Mouse (Mus musculus) forebrain, embryonic 16.5 days (tissue): ENCODE data around the gene Rab17. TPM values are rescaled to one million over a fixed set of nuclear protein-coding genes. Genes with fewer than 3 reads are reported as not detected.
A peak's percentile ranks its signal among the peaks of the same experiment; 100 is the strongest.

ENCODE experiments used
- ATAC-seq: fragments of 200-750 bp; cut with Nextera tagmentation; 2 replicates; pipeline ENCODE4 v1.8.0; 2017; ENCODE audit warnings: mild to moderate bottlenecking, moderate library complexity
- H3K27ac ChIP-seq: fragments of 300-500 bp; sonication (generic); 2 replicates; pipeline ENCODE4 v1.5.1; 2014; ENCODE audit warnings: low read length, control low read depth
- H3K27me3 ChIP-seq: fragments of 300-500 bp; sonication (generic); replicated peaks from 2 replicates; pipeline ENCODE4 v1.6.1; 2014; ENCODE audit warnings: low read length; ENCODE audit not compliant: control insufficient read depth, insufficient read depth
- H3K36me3 ChIP-seq: fragments of 300-500 bp; sonication (generic); 2 replicates; pipeline ENCODE4 v1.6.1; 2014; ENCODE audit not compliant: control insufficient read depth, insufficient read depth
- H3K4me1 ChIP-seq: fragments of 300-500 bp; sonication (generic); replicated peaks from 2 replicates; pipeline ENCODE4 v1.6.1; 2014; ENCODE audit warnings: low read length; ENCODE audit not compliant: control insufficient read depth, insufficient read depth
- H3K4me2 ChIP-seq: fragments of 300-500 bp; sonication (generic); 2 replicates; pipeline ENCODE4 v1.6.1; 2014; ENCODE audit warnings: mild to moderate bottlenecking, low read length, control low read depth
- H3K4me3 ChIP-seq: fragments of 300-500 bp; sonication (generic); replicated peaks from 2 replicates; pipeline ENCODE4 v1.5.1; 2014; ENCODE audit warnings: mild to moderate bottlenecking, low read length, control low read depth
- H3K9ac ChIP-seq: fragments of 300-500 bp; sonication (generic); replicated peaks from 2 replicates; pipeline ENCODE4 v1.6.1; 2014; ENCODE audit warnings: low read depth, low read length, control low read depth
- H3K9me3 ChIP-seq: fragments of 300-500 bp; sonication (generic); 2 replicates; pipeline ENCODE4 v1.6.1; 2016; ENCODE audit warnings: low read length; ENCODE audit not compliant: control insufficient read depth
- WGBS: fragments of 180-500 bp; shearing (Covaris S2); extraction: QIAGEN DNeasy Blood & Tissue Kit; methylation state at CpG from one replicate; pipeline ENCODE4 v1.1.7; 2014; 5-methylcytosine and 5-hydroxymethylcytosine counted together
- polyA plus RNA-seq: library from polyadenylated mRNA; unstranded; fragments of >200 nt; fragmentation: Nextera tagmentation; extraction: Ambion mirVana; gene quantifications from 2 replicates; pipeline ENCODE4 v1.2.1, GENCODE M21; 2015

Gene Rab17
- polyA plus RNA-seq, 1 experiment from 2014 or later: 0.27 TPM

DNA sequence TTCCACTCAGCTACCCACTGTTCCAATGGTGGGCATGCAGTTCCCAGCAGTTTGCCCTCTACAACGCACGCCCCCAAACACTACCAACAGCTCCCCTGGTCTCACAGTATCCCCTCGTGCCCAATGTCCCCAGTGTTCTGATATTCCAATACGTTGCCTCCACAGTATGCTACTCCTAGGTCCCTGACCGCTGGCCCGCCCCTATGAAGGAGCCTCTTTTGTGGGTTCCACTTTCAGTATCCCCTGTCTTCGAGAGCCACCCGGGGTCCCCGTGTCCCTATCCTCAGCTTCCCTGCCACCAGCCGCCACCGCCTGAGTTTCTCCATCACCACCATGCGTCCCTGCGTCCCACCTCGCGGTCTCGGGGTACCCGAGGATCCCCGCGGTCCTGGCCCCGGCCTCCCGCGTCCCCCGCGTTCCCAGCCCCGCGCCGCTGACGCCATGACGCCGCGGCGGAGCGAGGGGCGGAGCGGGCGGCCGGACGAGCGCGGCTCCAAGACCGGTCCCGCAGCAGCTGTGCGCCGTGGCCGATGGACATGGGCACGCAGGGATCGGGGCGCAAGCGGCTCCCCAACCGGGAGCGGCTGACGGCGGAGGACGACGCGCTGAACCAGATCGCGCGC lies 28.9 kb upstream of the Rab17 start, which contains the start of gene Lrrfip1:
Gene Lrrfip1 (plus strand): TSS at position 470 of the 623 bp plus-strand sequence.
- Histone ChIP-seq H3K9me3 (no peaks in the 10 kb centered on the region), H3K27ac (0 out of 2 replicates have a peak within 1 kb of the TSS, but pooled peaks have one; percentile 18), H3K4me3 (peak within 1 kb of the TSS; percentile 79), H3K4me1 (peaks cover 10% of the 10 kb centered on the region), H3K27me3 (no peaks in the 10 kb centered on the region), H3K36me3 (no peaks in the 10 kb centered on the region), H3K9ac (peak within 1 kb of the TSS; percentile 77), H3K4me2 (peak within 1 kb of the TSS; percentile 86)
- peak; percentile 78 for ATAC-seq
- WGBS: 1% methylated on average over 59 of the region's 59 CpGs

GRCm38 (mm10) chr1:90997641-90998040 lies 28.2 kb upstream of the Rab17 start:
- no peaks in the 10 kb centered on the region for H3K27me3 ChIP-seq
- no peak overlapping the region for H3K4me2 ChIP-seq
- no peak for ATAC-seq
- no peak overlapping the region for H3K9ac ChIP-seq
- peaks cover 10% of the 10 kb centered on the region for H3K4me1 ChIP-seq
- 85% methylated on average over 5 of the region's 5 CpGs for WGBS
- H3K4me3 ChIP-seq: no peak overlapping the region
- no peak overlapping the region for H3K27ac ChIP-seq
- no peaks in the 10 kb centered on the region for H3K9me3 ChIP-seq
- H3K36me3 ChIP-seq: no peaks in the 10 kb centered on the region

GRCm38 (mm10) chr1:90997136-90997535 lies 27.7 kb upstream of the Rab17 start:
- Histone ChIP-seq H3K4me2 (no peak overlapping the region), H3K36me3 (no peaks in the 10 kb centered on the region), H3K9me3 (no peaks in the 10 kb centered on the region), H3K27ac (no peak overlapping the region), H3K27me3 (no peaks in the 10 kb centered on the region), H3K4me1 (peaks cover 10% of the 10 kb centered on the region), H3K4me3 (no peak overlapping the region), H3K9ac (no peak overlapping the region)
- no peak for ATAC-seq
- 75% methylated on average over 4 of the region's 4 CpGs for WGBS

- Histone ChIP-seq H3K4me2 (no peak overlapping the region), H3K4me3 (no peak overlapping the region), H3K9me3 (no peaks in the 10 kb centered on the region), H3K9ac (no peak overlapping the region), H3K4me1 (peaks cover 10% of the 10 kb centered on the region), H3K27me3 (no peaks in the 10 kb centered on the region), H3K36me3 (no peaks in the 10 kb centered on the region), H3K27ac (no peak overlapping the region)
- no peak for ATAC-seq
- 91% methylated on average over 1 of the region's 1 CpGs for WGBS
Observed at GRCm38 (mm10) chr1:90995916-90996315, 26.5 kb upstream of the Rab17 start.

- Histone ChIP-seq H3K36me3 (no peaks in the 10 kb centered on the region), H3K27ac (no peak overlapping the region), H3K27me3 (no peaks in the 10 kb centered on the region), H3K9ac (no peak overlapping the region), H3K4me1 (no peaks in the 10 kb centered on the region), H3K4me2 (no peak overlapping the region), H3K4me3 (no peak overlapping the region), H3K9me3 (no peaks in the 10 kb centered on the region)
- ATAC-seq: no peak
- 54% methylated on average over 3 of the region's 3 CpGs for WGBS
Observed at GRCm38 (mm10) chr1:90981346-90981745, 11.9 kb upstream of the Rab17 start.

- Histone ChIP-seq H3K9ac (no peak overlapping the region), H3K4me3 (no peak overlapping the region), H3K36me3 (no peaks in the 10 kb centered on the region), H3K4me1 (peaks cover 5% of the 10 kb centered on the region), H3K4me2 (no peak overlapping the region), H3K27ac (no peak overlapping the region), H3K9me3 (no peaks in the 10 kb centered on the region), H3K27me3 (no peaks in the 10 kb centered on the region)
- no peak for ATAC-seq
- WGBS: 80% methylated on average over 10 of the region's 10 CpGs
Observed at GRCm38 (mm10) chr1:90980638-90981330, 11.3 kb upstream of the Rab17 start.

DNA sequence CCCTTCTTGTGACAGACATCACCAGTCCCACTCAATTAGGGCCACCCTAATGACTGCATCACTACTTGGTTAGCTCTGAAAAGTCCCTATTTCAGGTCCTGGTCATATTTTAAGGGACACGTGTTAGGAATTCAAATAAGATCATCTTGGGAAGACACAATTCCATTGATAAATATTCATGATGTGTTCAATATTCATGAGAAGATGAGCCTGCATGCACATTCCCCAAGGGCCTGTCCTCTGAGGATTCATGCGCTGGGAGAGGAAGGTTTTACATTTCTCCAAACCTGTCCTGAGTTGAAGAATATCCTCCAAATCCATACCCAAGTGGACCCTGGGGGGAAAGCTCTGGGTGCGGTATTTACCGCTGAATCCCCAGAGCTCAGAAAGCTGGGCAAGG lies 6.5 kb upstream of the Rab17 start:
- WGBS: 67% methylated on average over 4 of the region's 4 CpGs
- Histone ChIP-seq H3K4me2 (no peak overlapping the region), H3K36me3 (no peaks in the 10 kb centered on the region), H3K27me3 (no peaks in the 10 kb centered on the region), H3K9me3 (no peaks in the 10 kb centered on the region), H3K4me3 (no peak overlapping the region), H3K9ac (no peak overlapping the region), H3K27ac (peak overlapping the region; percentile 10; the same call in 1 of the 2 replicates), H3K4me1 (peaks cover 30% of the 10 kb centered on the region)
- ATAC-seq: no peak

GRCm38 (mm10) chr1:90974906-90975649 lies 5.6 kb upstream of the Rab17 start:
- no peaks in the 10 kb centered on the region for H3K9me3 ChIP-seq
- peak; percentile 45 for ATAC-seq
- no peaks in the 10 kb centered on the region for H3K36me3 ChIP-seq
- no peak overlapping the region for H3K4me3 ChIP-seq
- 5% methylated on average over 12 of the region's 12 CpGs for WGBS
- peak overlapping the region; percentile 12; the same call in 1 of the 2 replicates for H3K4me2 ChIP-seq
- H3K9ac ChIP-seq: no peak overlapping the region
- no peaks in the 10 kb centered on the region for H3K27me3 ChIP-seq
- H3K27ac ChIP-seq: no peak overlapping the region
- H3K4me1 ChIP-seq: peaks cover 30% of the 10 kb centered on the region

DNA sequence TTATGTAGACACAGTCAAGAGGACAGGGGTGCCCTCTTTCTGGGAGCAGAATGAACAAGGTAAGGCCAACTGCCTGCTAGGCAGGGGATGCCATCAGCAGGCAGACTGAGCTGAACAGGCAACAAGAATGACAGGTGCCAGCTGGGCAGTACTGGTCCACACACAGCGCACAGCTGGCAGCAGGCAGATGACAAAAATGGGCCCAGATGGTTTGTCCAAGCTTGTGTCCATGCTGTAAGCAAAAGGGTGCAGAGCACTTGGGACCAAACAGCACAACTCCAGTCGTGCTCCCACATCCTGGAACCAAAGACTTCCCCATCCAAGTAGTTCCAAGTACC lies 4.1 kb upstream of the Rab17 start:
- Histone ChIP-seq H3K36me3 (no peaks in the 10 kb centered on the region), H3K4me3 (no peak overlapping the region), H3K9ac (no peak overlapping the region), H3K4me1 (peaks cover 32% of the 10 kb centered on the region), H3K9me3 (no peaks in the 10 kb centered on the region), H3K4me2 (no peak overlapping the region), H3K27ac (no peak overlapping the region), H3K27me3 (no peaks in the 10 kb centered on the region)
- 84% methylated on average over 2 of the region's 2 CpGs for WGBS
- peak; percentile 57 for ATAC-seq
